Mouse (Mus musculus) frontal cortex, adult 2 months (tissue): ENCODE data around the gene Mpdu1. TPM values are rescaled to one million over a fixed set of nuclear protein-coding genes. Genes with fewer than 3 reads are reported as not detected.
"Not testable (repeated sequence)": the region's sequence is repeated elsewhere in the genome, so short reads cannot be mapped to it uniquely, and the experiment has no call there.

Experiments used
- DNase-seq, 2 experiments: peaks; one replicate each; pipeline ENCODE4 v3.0.0; 2022; ENCODE audit warnings: low spot score in 1 of 2; ENCODE audit errors: extremely low spot score in 1 of 2
- polyA plus RNA-seq: library from polyadenylated mRNA; depleted of rRNA; stranded (reverse); fragments of >200 nt; gene quantifications from 2 replicates; pipeline ENCODE4 v1.2.3, GENCODE M21; 2012; rRNA removed

Mpdu1 gene
- polyA plus RNA-seq = 104 and 113 TPM in 2 replicates

DNA sequence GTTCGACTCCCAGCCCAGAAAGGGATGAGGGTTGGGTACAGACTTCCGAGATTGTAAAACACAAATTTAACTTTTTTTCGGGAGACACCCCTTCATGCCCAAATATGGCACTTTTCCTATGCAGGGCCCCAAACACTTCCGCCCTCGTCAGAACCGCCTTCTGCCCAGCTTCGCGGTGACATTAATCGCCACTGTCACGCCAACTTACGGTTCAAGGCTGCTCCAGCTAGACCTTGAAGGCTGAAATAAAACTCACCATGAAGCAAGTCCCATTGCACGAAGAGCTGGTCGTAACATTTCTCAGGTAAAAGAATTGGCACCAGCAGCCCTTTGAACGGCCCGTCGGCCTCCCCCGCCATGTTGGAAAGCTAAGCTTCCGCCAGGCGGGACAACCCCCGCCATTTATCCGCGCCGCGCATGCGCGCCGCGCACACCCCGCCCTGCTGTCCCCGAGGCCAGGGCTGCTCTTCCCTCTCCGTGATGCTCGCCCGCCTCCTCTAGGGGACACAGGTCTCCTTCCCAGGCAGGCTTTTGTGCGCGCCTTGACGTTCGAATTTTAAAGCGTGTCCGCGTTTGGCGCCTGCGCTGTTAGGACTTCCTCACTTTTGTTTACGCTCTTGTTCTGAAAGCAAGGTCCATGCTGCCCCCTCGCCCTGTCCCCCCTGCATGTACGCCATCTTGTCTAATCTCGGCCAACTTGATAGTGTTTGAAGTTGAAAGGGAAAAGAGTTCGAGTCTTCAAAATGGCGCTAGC lies at the start of gene Mpdu1:
Mpdu1 (minus strand) TSS at position 430 of the 754 bp plus-strand sequence.
- peak; percentile 93 to 94 for DNase-seq

DNA sequence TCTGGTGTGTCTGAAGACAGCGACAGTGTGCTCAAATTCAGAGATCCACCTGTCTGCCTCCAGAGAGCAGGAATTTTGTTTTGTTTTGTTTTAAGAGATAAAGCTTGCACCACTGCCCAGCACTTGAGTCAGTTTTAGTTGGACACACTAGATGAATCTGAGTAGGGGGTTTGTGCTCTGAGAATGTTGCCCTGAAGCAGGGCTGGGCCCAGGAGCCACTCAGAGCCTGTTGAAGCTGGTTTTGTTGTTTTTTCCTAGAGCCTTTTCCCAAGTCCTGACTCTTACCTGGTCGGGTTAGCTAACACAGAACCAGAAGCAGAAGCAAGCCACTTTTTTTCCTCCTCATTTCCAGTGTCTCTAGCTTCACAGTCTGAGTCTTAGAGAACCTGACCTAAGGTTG lies 48.6 kb upstream of the Mpdu1 start:
- DNase-seq = no peak

DNA sequence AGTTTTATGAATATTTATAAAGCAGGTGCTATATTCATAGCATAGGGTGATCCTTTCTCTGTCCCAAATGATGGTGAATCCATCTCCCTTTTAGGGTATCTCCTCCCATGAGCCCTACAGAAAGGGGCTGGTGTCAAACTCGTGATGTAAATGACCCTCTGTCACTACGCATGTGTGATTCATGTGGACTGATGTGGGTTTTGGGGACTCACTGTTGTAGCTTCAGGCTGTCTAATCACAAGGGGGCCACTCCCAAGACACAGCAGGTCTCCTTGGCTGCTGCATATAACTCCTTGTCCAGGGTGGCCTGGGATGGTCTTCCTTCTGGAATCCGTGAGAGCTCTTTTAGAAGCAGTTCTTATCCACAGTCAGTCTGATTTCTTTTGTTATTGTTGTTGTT lies 48.0 kb upstream of the Mpdu1 start:
- DNase-seq = no peak

DNA sequence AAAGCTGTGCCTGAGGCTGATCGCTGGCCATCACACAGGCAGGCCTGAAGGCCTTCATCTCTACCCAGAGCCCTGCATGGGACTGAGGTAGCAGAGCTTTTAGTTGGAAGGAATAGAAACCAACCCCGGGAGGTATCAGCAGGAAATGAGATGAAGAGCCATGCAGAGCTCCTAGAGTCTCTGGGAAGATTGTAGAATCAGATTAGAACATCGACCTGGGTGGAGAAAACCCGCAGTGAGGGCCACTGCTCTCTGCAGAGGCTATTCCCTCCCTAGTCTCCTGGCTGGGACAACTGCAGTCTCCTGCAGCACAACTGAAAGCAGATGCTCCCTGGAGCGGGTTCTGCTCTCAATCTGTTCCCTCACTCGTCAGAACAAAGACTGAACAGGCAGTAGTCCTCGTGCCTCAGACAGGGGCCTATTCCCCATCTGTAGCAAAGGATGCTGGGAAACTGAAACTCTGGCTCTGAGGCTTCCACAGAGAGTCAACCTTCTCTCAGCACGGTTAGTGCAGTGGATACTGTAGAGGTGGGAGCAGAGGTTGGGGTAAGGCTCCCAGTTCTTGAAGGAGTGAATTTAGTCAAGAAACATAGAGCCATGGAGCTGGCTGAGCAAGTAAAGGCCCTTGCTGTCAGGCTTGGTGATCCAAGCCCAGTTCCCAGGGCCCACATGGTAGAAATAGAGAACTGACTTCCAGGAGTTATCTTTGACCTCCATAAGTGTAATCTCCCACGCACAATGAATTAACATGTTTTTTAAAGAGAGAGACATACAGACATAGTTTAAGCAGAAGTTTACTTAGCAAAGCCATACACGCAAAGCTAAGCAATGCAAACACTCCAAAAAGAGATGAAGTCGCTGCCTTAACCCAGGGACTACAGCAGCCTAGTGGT lies 47.4 kb upstream of the Mpdu1 start:
- DNase-seq = no peak

DNA sequence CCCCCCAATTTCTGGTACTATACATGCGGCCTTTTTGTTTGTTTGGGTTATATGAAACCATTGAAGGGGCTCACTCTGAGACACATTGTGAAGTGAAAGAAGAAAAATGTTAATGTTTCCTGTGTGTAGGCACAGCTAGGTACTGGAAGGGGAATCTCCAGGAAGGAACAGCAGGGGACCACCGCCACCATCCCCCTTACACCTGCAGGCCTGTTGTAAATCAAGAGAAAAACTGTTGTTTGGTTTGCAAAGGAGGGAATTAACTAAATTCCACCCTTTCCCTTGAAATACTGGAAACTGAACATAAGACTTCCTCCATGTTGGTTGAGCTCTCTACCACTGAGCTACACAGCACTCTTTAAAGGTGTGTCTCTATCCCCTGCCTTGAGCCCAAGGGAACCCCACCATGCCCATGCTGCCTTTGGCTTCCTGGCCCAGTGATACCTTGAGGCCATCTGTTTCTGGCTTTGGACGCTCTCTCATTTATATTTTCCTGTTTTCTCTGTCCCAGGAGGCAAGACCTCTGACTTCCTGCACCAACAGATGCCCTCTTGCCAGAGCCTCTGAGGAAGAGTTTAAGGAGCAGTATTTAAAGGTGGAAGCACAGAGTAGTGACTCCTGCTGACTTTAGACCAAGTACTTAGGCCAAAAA lies 46.3 kb upstream of the Mpdu1 start:
- no peak for DNase-seq

DNA sequence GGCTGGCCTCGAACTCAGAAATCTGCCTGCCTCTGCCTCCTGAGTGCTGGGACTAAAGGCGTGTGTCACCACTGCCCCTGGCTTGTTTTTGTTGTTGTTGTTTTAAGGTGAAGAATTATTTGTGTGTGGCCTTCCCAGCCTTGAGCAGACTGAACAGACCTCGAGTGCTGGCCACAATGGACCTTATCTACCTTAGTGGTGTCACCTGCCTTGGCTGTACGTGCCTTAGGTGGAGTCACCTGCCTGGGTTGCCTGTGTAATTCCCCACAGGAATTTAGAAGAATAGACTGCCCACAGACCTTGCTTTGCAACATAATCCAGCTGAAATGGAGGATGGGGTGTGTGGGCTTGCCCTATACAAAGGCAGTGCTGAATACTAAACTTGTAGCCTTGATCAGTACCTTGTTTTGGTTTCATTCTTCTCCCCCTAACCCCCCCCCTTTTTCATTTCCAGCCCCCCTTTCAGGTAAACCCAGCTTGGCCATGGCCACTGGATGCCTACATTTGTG lies 45.5 kb upstream of the Mpdu1 start:
- no peak for DNase-seq

DNA sequence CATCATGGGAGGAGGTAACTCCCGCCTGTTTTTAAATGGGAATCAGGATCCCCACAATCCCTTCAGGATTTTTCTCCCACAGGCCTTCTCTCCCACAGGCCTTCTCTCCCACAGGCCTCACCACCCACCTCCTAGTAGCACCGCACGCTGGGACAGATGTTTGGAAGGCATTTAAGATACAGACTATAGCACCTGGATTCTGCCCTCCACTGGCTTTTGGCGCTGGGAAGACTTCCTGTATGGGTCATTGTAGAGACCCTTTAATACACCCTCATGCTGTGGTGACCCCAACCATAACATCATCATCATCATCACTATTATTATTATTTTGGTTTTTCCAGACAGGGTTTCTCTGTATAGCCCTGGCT lies 45.0 kb upstream of the Mpdu1 start:
- no peak for DNase-seq

DNA sequence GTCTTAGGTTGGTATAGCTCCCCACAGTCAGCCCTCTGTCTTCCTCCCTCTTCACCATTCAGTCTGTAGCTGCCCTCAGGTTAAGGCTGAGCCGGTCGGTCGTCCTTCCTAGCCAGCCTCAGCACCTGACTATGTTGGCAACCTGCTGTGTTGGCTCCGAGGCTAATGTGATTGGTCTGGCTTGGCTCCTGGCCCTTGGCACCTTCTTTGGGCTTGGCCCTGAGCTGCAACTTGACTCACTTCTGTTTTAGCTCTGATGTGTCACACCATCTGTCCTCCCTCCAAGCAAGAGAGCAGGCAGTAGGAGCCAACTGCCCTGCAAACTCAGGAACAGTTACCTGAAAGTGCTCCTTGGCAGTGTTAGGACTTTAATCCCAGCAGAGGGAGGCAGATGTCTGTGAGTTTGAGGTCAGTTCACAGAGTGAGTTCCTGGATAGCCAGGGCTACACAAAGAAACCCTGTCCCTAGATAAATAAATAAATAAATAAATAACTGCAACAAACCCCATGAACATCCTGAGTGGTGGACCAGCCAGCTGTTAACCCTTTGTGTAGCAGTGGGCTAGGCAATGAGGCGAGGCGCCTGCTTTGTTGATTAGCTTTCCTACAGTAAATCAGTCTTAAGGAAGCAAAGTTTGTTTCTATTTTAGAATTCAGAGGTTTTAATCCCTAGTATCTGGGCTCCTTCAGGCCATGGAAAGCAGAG lies 44.5 kb upstream of the Mpdu1 start:
- DNase-seq = peak in 1 of 2 experiments; percentile 40

DNA sequence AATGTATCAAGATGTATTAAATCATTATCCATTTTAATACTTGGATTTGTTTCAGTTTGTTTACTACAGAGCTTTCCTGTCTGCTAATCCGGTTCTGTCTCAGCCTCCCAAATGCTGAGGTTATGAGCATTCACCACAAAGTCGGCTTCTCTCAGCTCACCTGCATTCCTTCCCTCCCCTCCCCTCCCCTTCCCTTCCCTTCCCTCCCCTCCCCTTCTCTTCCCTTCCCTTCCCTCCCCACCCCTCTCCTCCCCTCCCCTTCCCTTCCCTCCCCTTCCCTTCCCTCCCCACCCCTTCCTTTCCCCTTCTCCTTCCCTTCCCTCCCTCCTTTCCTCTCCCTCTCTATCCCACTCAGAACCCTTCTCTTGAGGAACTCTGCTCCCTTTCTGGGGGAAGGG lies 42.2 kb upstream of the Mpdu1 start:
- no peak for DNase-seq

DNA sequence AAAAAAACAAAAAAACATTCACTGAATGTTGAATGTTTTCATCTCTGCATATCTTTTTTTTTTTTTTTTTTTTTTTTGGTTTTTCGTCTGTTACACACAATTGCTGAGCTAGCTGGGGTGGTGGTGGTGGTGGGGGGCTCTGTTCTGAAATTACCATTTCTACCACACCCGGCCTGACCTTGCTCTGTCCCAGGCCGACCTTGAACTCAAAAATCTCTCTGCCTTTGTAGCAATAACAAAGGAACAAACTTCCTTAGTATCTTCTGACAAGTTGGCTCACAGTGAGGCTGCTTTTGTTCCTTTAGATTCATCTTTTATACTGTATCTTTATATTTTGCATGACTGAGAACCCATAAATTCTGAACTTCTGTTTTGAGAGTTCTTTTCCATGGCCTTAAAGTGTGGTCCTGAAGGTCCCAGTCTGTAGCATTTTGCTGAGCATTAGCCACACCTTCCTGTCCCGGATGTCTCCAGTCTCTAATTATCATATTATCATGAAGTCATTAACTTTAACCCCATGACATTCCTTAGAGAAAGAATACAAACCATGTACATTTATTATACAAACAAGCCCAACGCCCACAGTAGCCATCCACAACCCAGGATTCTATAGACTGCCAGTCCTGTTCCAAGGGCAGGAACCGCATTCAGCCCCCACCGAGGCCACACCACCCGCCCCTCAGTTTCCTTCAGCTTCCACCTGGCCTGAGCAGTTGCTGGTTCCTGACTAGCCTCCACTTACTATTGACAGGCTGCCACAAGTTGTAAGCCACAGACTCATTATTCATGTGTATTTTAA lies 41.6 kb upstream of the Mpdu1 start:
- no peak for DNase-seq

DNA sequence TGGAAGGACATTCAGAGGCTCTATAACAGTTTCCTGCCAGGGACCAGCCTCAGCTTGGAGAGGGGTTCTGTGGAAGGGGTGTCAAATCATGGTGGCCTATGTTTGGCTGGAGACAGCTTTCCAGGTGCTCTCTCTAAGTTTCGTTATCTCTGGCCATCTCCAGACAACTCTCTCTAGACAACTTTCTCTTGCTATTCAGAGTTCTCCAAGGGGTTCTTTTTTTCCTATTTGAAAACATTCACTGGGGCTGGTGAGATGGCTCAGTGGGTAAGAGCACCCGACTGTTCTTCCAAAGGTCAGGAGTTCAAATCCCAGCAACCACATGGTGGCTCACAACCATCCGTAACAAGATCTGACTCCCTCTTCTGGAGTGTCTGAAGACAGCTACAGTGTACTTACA lies 40.9 kb upstream of the Mpdu1 start:
- DNase-seq = not testable (repeated sequence)

DNA sequence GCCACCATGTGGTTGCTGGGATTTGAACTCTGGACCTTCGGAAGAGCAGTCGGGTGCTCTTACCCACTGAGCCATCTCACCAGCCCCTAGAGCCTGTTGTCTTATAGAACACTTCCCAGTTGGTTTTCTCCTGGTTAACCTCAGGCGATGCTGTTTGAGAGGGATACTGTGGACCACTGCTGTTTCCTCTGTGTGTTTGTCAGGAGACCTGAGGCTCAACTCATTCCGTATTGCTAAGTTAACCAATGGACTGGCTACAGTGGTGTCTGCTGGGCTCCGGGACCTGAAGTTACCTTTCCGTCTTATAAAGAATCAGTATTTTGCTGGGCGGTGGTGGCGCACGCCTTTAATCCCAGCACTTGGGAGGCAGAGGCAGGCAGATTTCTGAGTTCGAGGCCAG lies 40.4 kb upstream of the Mpdu1 start:
- DNase-seq = not testable (repeated sequence)

DNA sequence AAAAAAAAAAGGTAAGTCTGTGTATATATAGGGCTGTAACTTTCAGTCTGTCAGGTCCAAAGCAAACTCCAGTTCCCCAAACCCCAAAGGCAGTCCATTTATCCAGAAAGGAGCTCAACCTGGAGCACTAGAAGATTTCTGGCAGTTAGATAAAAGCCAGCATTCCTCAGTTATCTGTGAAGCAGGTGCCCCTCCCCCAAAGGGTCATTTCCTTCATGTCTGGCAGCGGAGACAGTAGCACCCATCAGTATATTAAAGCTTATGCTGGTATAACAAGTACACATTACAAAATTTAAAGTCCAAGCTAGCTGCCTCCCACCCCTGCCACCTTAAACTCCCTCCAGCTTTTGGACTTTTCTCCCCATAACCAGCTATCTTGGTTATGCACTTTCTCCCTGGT lies 37.2 kb upstream of the Mpdu1 start:
- no peak for DNase-seq

DNA sequence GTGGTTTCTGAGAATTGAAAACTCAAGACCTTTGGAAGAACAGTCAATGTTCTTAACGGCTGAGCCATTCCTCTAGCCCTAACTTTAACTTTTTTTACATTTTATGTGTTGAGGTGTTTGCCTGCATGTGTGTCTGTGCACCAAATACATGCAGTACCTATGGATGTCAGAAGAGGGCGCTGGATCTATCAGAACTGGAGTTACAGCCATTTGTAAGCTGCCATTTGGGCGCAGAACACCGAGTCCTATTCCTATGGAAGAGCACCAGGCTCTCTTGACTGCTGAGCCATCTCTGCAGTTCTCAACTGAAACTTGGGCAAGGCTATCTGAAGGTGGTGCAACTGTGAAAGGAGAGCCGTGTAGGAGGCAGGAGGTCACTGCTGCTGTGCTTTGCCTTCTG lies 36.1 kb upstream of the Mpdu1 start:
- DNase-seq = no peak

DNA sequence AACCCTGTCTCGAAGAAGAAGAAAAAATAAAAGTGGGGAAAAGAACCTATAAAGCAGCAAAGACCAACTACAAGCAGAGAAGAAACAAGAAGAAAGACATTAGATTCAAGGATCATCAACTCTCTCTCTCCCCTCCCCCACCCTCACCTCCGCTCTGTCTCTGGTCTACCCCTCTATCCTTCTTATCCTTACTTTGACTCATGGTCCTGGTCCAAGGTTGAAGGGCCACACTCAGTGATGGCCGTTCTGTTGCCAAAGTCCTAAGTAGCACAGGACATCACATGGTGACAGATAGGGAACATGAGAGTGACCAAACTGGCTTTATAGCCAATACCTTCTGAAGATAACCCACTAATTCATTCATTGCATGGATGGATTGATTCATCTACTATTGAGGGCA lies 35.0 kb upstream of the Mpdu1 start:
- no peak for DNase-seq

DNA sequence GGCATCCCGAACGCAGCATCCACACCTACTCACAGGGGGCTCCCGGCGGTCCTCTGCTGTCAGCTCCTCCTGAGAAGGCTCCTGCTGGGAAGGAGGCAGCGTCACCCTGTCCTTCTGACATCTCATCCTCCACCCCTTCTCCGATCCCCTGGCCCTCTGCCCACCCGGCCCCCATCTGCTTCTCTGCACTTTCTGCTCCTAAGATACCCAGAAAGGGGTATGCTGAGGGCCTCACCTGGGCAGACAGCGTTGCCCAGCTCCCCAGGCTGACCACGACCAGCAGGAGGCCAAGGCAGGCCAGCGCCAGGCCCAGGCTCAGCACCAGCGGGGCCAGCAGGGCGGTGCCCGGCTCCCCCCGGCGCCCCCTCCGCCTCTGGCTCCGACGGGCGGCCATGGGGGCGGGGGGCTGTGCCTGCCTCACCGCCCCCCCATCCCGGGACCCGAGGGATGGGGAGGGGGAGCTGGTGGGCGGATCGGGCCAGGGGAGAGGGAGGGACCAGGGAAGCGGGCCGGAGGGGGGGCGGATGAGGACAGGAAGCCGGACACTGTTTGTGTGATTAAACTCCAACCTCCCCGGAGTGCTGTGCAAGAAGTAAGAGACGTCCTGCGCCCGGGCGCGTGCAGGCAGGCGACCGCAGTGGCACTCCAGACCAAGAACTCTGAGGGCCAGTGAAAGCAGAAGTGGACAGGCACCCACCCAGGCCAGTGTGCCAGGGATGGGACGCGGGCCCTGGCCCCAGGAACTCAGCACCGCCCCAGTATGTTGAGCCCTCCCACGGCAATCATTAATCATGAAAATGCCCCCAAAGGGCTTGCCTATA lies 33.1 kb upstream of the Mpdu1 start, which contains the start of the genes Tnfsf12 and Tnfsfm13:
Tnfsf12 (minus strand) TSS at position 489 of the 821 bp plus-strand sequence.
Tnfsfm13 (minus strand) TSS at position 738 of the 821 bp plus-strand sequence.
- DNase-seq = peak in 1 of 2 experiments; percentile 20

DNA sequence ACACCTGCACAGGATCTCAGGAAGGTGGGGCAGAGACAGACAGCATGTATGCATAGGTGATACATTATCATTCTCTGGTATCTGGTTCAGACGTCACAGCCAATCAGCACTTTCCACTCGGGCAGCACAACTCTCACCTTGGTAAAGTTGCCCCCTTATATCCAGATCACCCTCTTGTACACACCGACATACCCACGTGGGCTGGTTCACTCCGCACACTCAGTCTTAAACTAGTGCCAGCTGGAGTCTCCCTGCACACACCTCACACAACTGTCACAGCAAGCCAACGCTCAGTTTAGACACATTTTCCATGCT lies 32.6 kb upstream of the Mpdu1 start:
- peak in 1 of 2 experiments; percentile 67 for DNase-seq

DNA sequence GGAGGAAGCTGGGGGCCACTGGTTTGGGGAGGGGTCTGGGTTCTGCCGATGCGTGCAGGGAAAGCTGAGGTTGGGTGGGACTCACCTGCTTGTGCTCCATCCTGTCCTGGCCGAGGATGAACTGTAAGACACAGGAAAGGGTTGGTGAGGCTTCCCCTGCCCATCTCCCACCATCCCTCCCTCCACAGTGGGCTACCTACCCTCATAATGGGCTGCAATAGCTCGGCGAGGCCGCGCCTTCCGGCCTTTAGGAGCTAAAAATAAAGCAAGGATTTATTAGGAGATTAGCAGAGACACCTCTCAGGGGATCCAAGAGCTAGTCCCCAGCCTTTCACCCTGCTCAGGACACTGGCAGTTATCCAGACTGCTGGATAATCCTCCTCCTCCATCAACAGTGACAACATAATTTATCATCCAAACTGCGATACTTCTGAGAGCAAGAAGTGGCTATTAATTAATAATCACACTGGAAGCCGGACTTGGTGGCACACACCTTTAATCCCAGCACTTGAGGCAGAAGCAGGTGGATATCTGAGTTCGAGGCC lies 31.1 kb upstream of the Mpdu1 start:
- no peak for DNase-seq

DNA sequence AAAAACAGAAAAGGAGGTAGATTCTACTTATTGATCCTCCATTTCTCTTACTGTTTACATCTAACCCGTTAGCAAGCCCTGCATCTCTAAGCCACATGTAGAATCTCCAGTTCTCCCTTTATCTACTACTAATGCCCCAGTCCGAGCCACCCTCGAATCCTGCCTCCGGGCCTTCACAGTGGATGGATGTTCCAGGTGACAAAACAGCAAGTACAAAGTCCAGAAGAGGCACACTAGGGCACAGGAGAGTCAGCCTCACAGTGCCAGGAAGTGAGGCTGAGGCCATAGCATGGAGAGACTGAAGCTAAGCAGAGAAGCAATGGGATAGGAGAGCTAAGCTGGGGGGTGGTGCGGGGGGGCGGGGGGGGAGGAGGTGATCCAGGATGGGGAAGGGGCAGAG lies 30.4 kb upstream of the Mpdu1 start:
- no peak for DNase-seq
